Mouse (Mus musculus): ENCODE measurements around the gene 4931428F04Rik. TPM values are rescaled to one million over a fixed set of nuclear protein-coding genes. Genes with fewer than 3 reads are reported as not detected.

The 4931428F04Rik gene
- 106 and 107 TPM in 2 replicates for polyA plus RNA-seq (2015; fragmentation: Nextera tagmentation; extraction: Ambion mirVana)

DNA sequence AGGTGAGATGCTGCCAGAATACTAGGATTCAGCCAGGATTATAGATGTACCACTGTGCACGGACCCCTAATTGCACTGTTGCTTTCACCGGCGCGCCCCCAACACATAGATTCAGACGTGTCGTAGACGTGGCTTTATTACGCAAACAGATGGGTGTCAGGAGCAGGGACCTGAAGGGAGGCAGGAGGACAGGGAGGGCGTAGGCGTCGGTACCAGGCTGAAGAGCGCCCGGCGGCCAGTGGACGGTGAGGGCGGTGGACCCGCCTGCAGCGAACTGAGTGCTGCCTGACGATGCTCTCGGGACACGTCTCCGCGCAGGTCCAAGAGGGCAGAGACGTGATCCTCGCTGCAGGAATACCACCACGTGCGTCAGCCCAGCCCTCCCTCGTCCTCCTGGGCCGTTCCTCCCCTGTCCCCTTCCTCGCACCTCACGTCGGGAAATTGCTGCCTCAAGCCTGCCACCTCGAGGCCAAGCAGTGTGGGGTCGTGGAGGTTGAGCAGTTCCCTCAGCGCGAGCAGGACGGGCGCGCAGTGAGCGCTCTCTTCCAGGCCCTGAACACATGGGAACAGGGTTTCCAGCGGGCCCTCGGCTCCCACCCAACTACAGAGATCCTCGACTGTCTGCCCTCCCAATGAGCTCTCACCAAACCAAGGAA is at the start of gene 4931428F04Rik:
4931428F04Rik (minus strand) TSS at position 60 of the 656 bp plus-strand sequence.
- Histone ChIP-seq H3K4me1 (replicated peaks) (peaks cover 54% of the 10 kb centered on the region), H3K4me2 (replicated peaks) (peak within 1 kb of the TSS; percentile 81), H3K9me3 (no peaks in the 10 kb centered on the region), H3K27me3 (peaks cover 20% of the 10 kb centered on the region), H3K27ac (peak within 1 kb of the TSS; percentile 93), H3K36me3 (peaks cover 15% of the 10 kb centered on the region), H3K4me3 (replicated peaks) (peak within 1 kb of the TSS; percentile 56), H3K9ac (replicated peaks) (peak within 1 kb of the TSS; percentile 70)
- 1% methylated on average over 43 of the region's 43 CpGs for WGBS
- peak; percentile 49 for ATAC-seq

DNA sequence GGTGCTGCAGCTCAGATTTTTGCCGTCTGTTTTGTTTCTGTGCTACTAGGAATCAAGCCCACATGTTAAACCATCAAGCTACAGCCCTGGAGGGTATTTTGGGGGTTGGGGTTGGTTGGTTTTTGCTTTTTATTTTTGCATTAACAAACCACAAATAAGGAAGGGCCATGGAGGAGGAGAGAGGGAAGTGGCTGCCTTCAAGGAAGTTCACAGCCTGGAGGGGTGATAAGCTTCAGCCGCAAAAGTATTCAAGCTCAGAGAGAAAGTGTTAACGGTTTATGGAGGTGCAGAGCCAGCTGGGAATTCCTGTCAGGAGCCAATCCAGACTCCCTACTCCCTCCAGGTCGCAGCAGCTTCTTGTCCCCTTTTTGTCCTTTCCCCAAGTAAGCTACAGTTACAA is 49.3 kb upstream of the 4931428F04Rik start:
- H3K36me3 ChIP-seq = peaks cover 21% of the 10 kb centered on the region
- H3K4me2 ChIP-seq (replicated peaks) = no peak overlapping the region
- ATAC-seq = no peak
- no peaks in the 10 kb centered on the region for H3K27me3 ChIP-seq
- H3K9ac ChIP-seq (replicated peaks) = no peak overlapping the region
- peaks cover 4% of the 10 kb centered on the region; the same call in 1 of the 2 replicates for H3K4me1 ChIP-seq (replicated peaks)
- no peak overlapping the region for H3K27ac ChIP-seq
- H3K9me3 ChIP-seq = no peaks in the 10 kb centered on the region
- no peak overlapping the region for H3K4me3 ChIP-seq (replicated peaks)
- WGBS = 78% methylated on average over 4 of the region's 4 CpGs

- 0 out of 2 replicates have a peak overlapping the region, but pooled peaks have one; percentile 9 for H3K4me2 ChIP-seq (replicated peaks)
- peak; percentile 57; the same call in 1 of the 2 replicates for ATAC-seq
- no peaks in the 10 kb centered on the region for H3K27me3 ChIP-seq
- peaks cover 4% of the 10 kb centered on the region; the same call in 1 of the 2 replicates for H3K4me1 ChIP-seq (replicated peaks)
- H3K27ac ChIP-seq = no peak overlapping the region
- 48% methylated on average over 32 of the region's 32 CpGs for WGBS
- H3K9me3 ChIP-seq = no peaks in the 10 kb centered on the region
- H3K9ac ChIP-seq (replicated peaks) = no peak overlapping the region
- no peak overlapping the region for H3K4me3 ChIP-seq (replicated peaks)
- peaks cover 42% of the 10 kb centered on the region for H3K36me3 ChIP-seq
These were observed 46.9 kb upstream of the 4931428F04Rik start for GRCm38 (mm10) chr8:105336373-105337130.

GRCm38 (mm10) chr8:105332523-105332922 is 42.9 kb upstream of the 4931428F04Rik start:
- 74% methylated on average over 2 of the region's 2 CpGs for WGBS
- H3K36me3 ChIP-seq = peaks cover 80% of the 10 kb centered on the region
- H3K9me3 ChIP-seq = no peaks in the 10 kb centered on the region
- ATAC-seq = no peak
- H3K4me1 ChIP-seq (replicated peaks) = peaks cover 1% of the 10 kb centered on the region
- H3K9ac ChIP-seq (replicated peaks) = no peak overlapping the region
- H3K27ac ChIP-seq = no peak overlapping the region
- no peak overlapping the region for H3K4me3 ChIP-seq (replicated peaks)
- H3K4me2 ChIP-seq (replicated peaks) = no peak overlapping the region
- no peaks in the 10 kb centered on the region for H3K27me3 ChIP-seq

- H3K9ac ChIP-seq (replicated peaks) = no peak overlapping the region
- H3K27ac ChIP-seq = no peak overlapping the region
- WGBS = 98% methylated on average over 9 of the region's 9 CpGs
- no peak overlapping the region for H3K4me2 ChIP-seq (replicated peaks)
- no peak overlapping the region for H3K4me3 ChIP-seq (replicated peaks)
- H3K4me1 ChIP-seq (replicated peaks) = peaks cover 7% of the 10 kb centered on the region
- H3K36me3 ChIP-seq = peaks cover 80% of the 10 kb centered on the region
- H3K9me3 ChIP-seq = no peaks in the 10 kb centered on the region
- no peaks in the 10 kb centered on the region for H3K27me3 ChIP-seq
- ATAC-seq = no peak
These were observed 42.3 kb upstream of the 4931428F04Rik start for GRCm38 (mm10) chr8:105331931-105332330.

- H3K4me3 ChIP-seq (replicated peaks) = no peak overlapping the region
- H3K4me1 ChIP-seq (replicated peaks) = peaks cover 10% of the 10 kb centered on the region
- WGBS = 96% methylated on average over 22 of the region's 22 CpGs
- H3K9me3 ChIP-seq = no peaks in the 10 kb centered on the region
- no peak for ATAC-seq
- no peak overlapping the region for H3K27ac ChIP-seq
- H3K4me2 ChIP-seq (replicated peaks) = no peak overlapping the region
- no peaks in the 10 kb centered on the region for H3K27me3 ChIP-seq
- peaks cover 75% of the 10 kb centered on the region for H3K36me3 ChIP-seq
- no peak overlapping the region for H3K9ac ChIP-seq (replicated peaks)
These were observed 41.8 kb upstream of the 4931428F04Rik start for GRCm38 (mm10) chr8:105331469-105331868.

DNA sequence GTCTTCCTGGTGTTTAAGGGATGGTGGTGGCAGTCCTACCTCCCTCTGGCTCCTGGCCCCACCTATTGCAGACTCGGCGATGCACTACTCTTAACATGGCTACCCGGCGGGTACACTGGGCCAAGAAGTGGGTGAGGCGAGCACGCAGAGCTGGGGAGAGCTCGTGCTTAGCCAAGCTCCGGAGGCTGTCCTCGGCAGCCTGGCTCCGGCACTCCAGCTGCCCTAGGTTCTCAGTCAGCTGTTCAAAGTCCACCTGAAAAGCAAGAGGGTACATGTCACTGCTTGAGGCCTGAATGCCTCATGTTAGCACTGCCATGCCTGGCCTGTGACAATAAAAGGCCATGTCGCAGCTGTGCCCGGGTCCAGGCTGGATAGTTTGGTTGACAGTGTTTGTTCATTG is 40.7 kb upstream of the 4931428F04Rik start:
- no peak overlapping the region for H3K4me3 ChIP-seq (replicated peaks)
- H3K36me3 ChIP-seq = peaks cover 67% of the 10 kb centered on the region
- WGBS = 95% methylated on average over 12 of the region's 12 CpGs
- H3K4me2 ChIP-seq (replicated peaks) = no peak overlapping the region
- H3K27ac ChIP-seq = no peak overlapping the region
- ATAC-seq = no peak
- no peak overlapping the region for H3K9ac ChIP-seq (replicated peaks)
- no peaks in the 10 kb centered on the region for H3K9me3 ChIP-seq
- peaks cover 13% of the 10 kb centered on the region for H3K4me1 ChIP-seq (replicated peaks)
- H3K27me3 ChIP-seq = no peaks in the 10 kb centered on the region

GRCm38 (mm10) chr8:105326968-105327367 is 37.3 kb upstream of the 4931428F04Rik start:
- H3K27ac ChIP-seq = no peak overlapping the region
- H3K9me3 ChIP-seq = no peaks in the 10 kb centered on the region
- H3K4me3 ChIP-seq (replicated peaks) = peak overlapping the region; percentile 76
- H3K4me1 ChIP-seq (replicated peaks) = peaks cover 25% of the 10 kb centered on the region
- peak overlapping the region; percentile 87 for H3K4me2 ChIP-seq (replicated peaks)
- ATAC-seq = no peak
- no peaks in the 10 kb centered on the region for H3K27me3 ChIP-seq
- 39% methylated on average over 6 of the region's 6 CpGs for WGBS
- peaks cover 53% of the 10 kb centered on the region for H3K36me3 ChIP-seq
- peak overlapping the region; percentile 85 for H3K9ac ChIP-seq (replicated peaks)

DNA sequence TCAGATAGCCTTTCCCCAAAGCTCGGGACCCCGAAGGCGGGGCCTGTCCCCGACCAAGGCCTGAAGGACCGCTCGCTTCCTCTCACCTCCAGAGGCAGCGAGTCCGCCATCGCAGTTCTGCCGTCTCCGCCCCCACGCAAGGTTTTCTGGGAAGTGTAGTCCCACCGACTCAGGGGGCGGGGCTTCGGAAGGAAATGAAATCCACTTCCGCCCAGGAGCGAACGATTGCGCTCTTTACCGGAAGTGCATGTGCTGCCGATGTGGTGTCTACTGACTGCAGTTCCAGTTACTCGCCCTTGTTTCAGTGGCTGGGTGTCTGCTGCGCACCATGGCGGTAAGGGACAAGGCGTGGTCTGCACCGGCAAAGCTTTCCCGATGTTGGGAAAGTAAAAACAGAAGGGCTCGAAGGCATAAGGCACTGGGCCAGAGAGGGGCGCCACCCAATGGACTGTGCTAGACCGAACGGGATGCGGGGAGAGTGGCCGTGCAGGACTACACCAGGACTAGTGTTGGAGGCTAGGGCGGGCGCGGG is 36.5 kb upstream of the 4931428F04Rik start, which contains the start of the genes Lrrc29 and Tmem208:
Lrrc29 (minus strand) TSS at position 138 of the 532 bp plus-strand sequence.
Tmem208 (plus strand) TSS at position 214 of the 532 bp plus-strand sequence.
- H3K9ac ChIP-seq (replicated peaks) = peak within 1 kb of the TSS; percentile 85
- under 1% methylated on average over 36 of the region's 36 CpGs for WGBS
- peak; percentile 95 for ATAC-seq
- H3K27ac ChIP-seq = peak within 1 kb of the TSS; percentile 79
- peaks cover 47% of the 10 kb centered on the region for H3K36me3 ChIP-seq
- peaks cover 25% of the 10 kb centered on the region for H3K4me1 ChIP-seq (replicated peaks)
- peak within 1 kb of the TSS; percentile 87 for H3K4me2 ChIP-seq (replicated peaks)
- no peaks in the 10 kb centered on the region for H3K27me3 ChIP-seq
- peak within 1 kb of the TSS; percentile 76 for H3K4me3 ChIP-seq (replicated peaks)
- no peaks in the 10 kb centered on the region for H3K9me3 ChIP-seq

- peaks cover 42% of the 10 kb centered on the region for H3K36me3 ChIP-seq
- peak overlapping the region; percentile 85 for H3K9ac ChIP-seq (replicated peaks)
These were observed 36.0 kb upstream of the 4931428F04Rik start for GRCm38 (mm10) chr8:105325641-105326093.

GRCm38 (mm10) chr8:105323183-105323582 is 33.5 kb upstream of the 4931428F04Rik start:
- Histone ChIP-seq H3K4me3 (replicated peaks) (no peak overlapping the region), H3K9me3 (no peaks in the 10 kb centered on the region), H3K4me2 (replicated peaks) (no peak overlapping the region), H3K9ac (replicated peaks) (no peak overlapping the region), H3K36me3 (peaks cover 38% of the 10 kb centered on the region), H3K27me3 (no peaks in the 10 kb centered on the region), H3K4me1 (replicated peaks) (peaks cover 25% of the 10 kb centered on the region), H3K27ac (no peak overlapping the region)
- WGBS = 91% methylated on average over 4 of the region's 4 CpGs
- ATAC-seq = no peak

More at GRCm38 (mm10) chr8:105325641-105326093, 36.0 kb upstream of the 4931428F04Rik start:
- H3K27ac ChIP-seq = peak overlapping the region; percentile 79
- peaks cover 25% of the 10 kb centered on the region for H3K4me1 ChIP-seq (replicated peaks)
- WGBS = 2% methylated on average over 12 of the region's 12 CpGs
- H3K9me3 ChIP-seq = no peaks in the 10 kb centered on the region
- H3K4me2 ChIP-seq (replicated peaks) = peak overlapping the region; percentile 87
- no peaks in the 10 kb centered on the region for H3K27me3 ChIP-seq
- ATAC-seq = peak; percentile 72; the same call in 1 of the 2 replicates
- peak overlapping the region; percentile 76 for H3K4me3 ChIP-seq (replicated peaks)
